Mouse (Mus musculus) thymus, postnatal 0 days (tissue): ENCODE results near the gene Ppp1r1c. TPM values are rescaled to one million over a fixed set of nuclear protein-coding genes. Genes with fewer than 3 reads are reported as not detected.

Experiments used
- DNase-seq: peaks from one replicate; pipeline ENCODE4 v3.0.0-alpha.2; 2015; ENCODE audit warnings: low spot score
- polyA plus RNA-seq: library from polyadenylated mRNA; unstranded; fragments of >200 nt; fragmentation: Nextera tagmentation; extraction: Ambion mirVana; gene quantifications from 2 replicates; pipeline ENCODE4 v1.2.1, GENCODE M21; 2015

Gene Ppp1r1c
- polyA plus RNA-seq, 1 experiment from 2014 or later: not detected

- DNase-seq: no peak
Observed at GRCm38 (mm10) chr2:79856874-79857273, 149.3 kb downstream of the Ppp1r1c start.

- peak; percentile 47 for DNase-seq
Observed at GRCm38 (mm10) chr2:79865275-79865999, 157.9 kb downstream of the Ppp1r1c start.

Other genes with a start within 250 kb of the Ppp1r1c start
- 4.7 and 4.9 TPM in 2 replicates for gene Itprid2, start 72.4 kb upstream of the Ppp1r1c start, polyA plus RNA-seq